Mouse (Mus musculus): ENCODE data around the gene Cdc42se1.

- no peak for TF ChIP-seq CTCF (IDR thresholded peaks at IDR 0.05; ENCODE audit: control insufficient read depth, insufficient read depth, insufficient read length)
- no peak for TF ChIP-seq FOSL1 (IDR thresholded peaks at IDR 0.05; ENCODE audit: insufficient read depth, low read length, poor library complexity, severe bottlenecking)
Measured at GRCm38 (mm10) chr3:95203880-95204279, 24.7 kb upstream of the Cdc42se1 start.

All from C2C12 (cell line).